Mouse (Mus musculus) hindbrain, embryonic 15.5 days (tissue): Measurements from ENCODE around the gene Zfp109. TPM values are rescaled to one million over a fixed set of nuclear protein-coding genes. Genes with fewer than 3 reads are reported as not detected.

Source experiments
- ATAC-seq: fragments of 200-750 bp; cut with Nextera tagmentation; 2 replicates; pipeline ENCODE4 v1.8.0; 2017; ENCODE audit warnings: low read depth, moderate number of reproducible peaks, moderate TSS enrichment; ENCODE audit not compliant: low FRiP score
- H3K27ac ChIP-seq: fragments of 300-500 bp; sonication (generic); replicated peaks from 2 replicates; pipeline ENCODE4 v1.5.1; 2015; ENCODE audit warnings: mild to moderate bottlenecking, inconsistent platforms
- H3K27me3 ChIP-seq: fragments of 300-500 bp; sonication (generic); 2 replicates; pipeline ENCODE4 v1.6.1; 2015; ENCODE audit warnings: control low read depth, inconsistent platforms
- H3K36me3 ChIP-seq: fragments of 300-500 bp; sonication (generic); 2 replicates; pipeline ENCODE4 v1.6.1; 2015; ENCODE audit warnings: control low read depth, inconsistent platforms
- H3K4me1 ChIP-seq: fragments of 300-500 bp; sonication (generic); replicated peaks from 2 replicates; pipeline ENCODE4 v1.6.1; 2015; ENCODE audit warnings: control low read depth, inconsistent platforms
- H3K4me2 ChIP-seq: fragments of 300-500 bp; sonication (generic); 2 replicates; pipeline ENCODE4 v1.6.1; 2015; ENCODE audit warnings: moderate library complexity, mild to moderate bottlenecking, inconsistent platforms
- H3K4me3 ChIP-seq: fragments of 300-500 bp; sonication (generic); 2 replicates; pipeline ENCODE4 v1.5.1; 2015; ENCODE audit warnings: mild to moderate bottlenecking, inconsistent platforms
- H3K9ac ChIP-seq: fragments of 300-500 bp; sonication (generic); 2 replicates; pipeline ENCODE4 v1.6.1; 2015; ENCODE audit warnings: inconsistent platforms
- H3K9me3 ChIP-seq: fragments of 300-500 bp; sonication (generic); 2 replicates; pipeline ENCODE4 v1.6.1; 2016; ENCODE audit warnings: control low read depth, inconsistent platforms
- WGBS: fragments of 180-500 bp; shearing (Covaris S2); methylation state at CpG from one replicate; pipeline ENCODE4 v1.1.7; 2015; 5-methylcytosine and 5-hydroxymethylcytosine counted together
- polyA plus RNA-seq: library from polyadenylated mRNA; unstranded; fragments of >200 nt; fragmentation: Nextera tagmentation; extraction: Ambion mirVana; gene quantifications from 2 replicates; pipeline ENCODE4 v1.2.1, GENCODE M21; 2015

Gene Zfp109
- polyA plus RNA-seq, 1 experiment from 2014 or later, result 4.5 TPM

DNA sequence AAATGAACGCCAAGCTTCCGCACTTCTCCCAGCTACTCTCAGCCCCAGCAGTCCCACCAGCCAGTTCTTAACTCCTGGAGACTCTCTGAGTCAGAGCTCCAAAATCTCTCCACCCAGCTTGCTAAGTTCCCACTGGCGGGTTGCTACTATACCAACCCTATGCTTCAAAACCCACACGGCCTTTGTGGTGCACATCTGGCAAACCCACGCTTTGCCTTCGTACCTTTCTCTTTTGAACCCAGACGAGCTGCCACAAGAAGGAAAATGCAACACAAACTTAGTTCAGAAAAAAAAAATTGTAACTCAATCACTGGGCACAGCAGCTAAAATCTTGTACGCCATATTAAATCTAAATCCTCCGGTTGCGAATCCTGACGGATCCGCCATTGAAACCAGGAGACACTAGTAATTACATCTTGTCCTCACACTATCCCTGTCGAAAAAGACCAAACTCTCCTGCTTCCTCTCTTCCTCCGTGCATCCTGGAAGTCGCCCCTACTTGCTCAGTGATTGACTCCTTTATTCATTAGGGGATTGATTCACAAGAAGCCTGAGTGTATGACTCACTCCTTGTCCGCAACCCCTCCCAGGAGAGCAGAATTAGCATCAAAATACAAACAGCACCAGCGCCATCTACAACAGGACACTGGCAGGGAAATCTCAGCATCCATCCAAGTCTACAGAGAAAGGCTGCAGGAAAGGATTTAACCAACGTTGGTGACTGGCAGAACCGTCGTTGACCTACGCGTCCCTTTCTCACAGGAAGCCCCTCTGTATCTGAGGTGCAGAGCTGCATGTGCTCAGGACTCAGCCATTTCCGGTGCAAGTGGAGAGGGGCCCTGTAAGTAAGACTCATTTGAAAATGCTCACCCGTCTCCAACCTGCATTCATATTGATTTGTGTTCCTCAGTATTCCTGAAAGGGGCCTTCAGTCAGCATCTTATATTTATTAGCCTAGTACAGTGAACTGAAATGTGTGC lies 31.1 kb upstream of the Zfp109 start:
- Histone ChIP-seq H3K4me1 (peaks cover 8% of the 10 kb centered on the region), H3K9ac (no peak overlapping the region), H3K9me3 (no peaks in the 10 kb centered on the region), H3K4me2 (no peak overlapping the region), H3K27me3 (no peaks in the 10 kb centered on the region), H3K27ac (no peak overlapping the region), H3K36me3 (peaks cover 3% of the 10 kb centered on the region; the same call in 1 of the 2 replicates), H3K4me3 (no peak overlapping the region)
- 66% methylated on average over 24 of the region's 24 CpGs for WGBS
- no peak for ATAC-seq

GRCm38 (mm10) chr7:24260000-24260312 lies 22.6 kb upstream of the Zfp109 start:
- Histone ChIP-seq H3K9me3 (no peaks in the 10 kb centered on the region), H3K4me1 (peaks cover 17% of the 10 kb centered on the region)

GRCm38 (mm10) chr7:24259306-24259999 lies 22.1 kb upstream of the Zfp109 start:
- Histone ChIP-seq H3K27me3 (no peaks in the 10 kb centered on the region), H3K27ac (no peak overlapping the region), H3K4me3 (no peak overlapping the region), H3K9me3 (no peaks in the 10 kb centered on the region), H3K36me3 (peaks cover 28% of the 10 kb centered on the region), H3K9ac (no peak overlapping the region), H3K4me1 (peaks cover 20% of the 10 kb centered on the region), H3K4me2 (no peak overlapping the region)
- ATAC-seq, result no peak
- 93% methylated on average over 13 of the region's 13 CpGs for WGBS

More at GRCm38 (mm10) chr7:24260000-24260312, 22.6 kb upstream of the Zfp109 start:
- WGBS, result 95% methylated on average over 4 of the region's 4 CpGs
- H3K4me2 ChIP-seq, result no peak overlapping the region
- no peak for ATAC-seq
- H3K27ac ChIP-seq, result no peak overlapping the region
- H3K27me3 ChIP-seq, result no peaks in the 10 kb centered on the region
- H3K4me3 ChIP-seq, result no peak overlapping the region
- H3K9ac ChIP-seq, result no peak overlapping the region
- peaks cover 28% of the 10 kb centered on the region for H3K36me3 ChIP-seq

DNA sequence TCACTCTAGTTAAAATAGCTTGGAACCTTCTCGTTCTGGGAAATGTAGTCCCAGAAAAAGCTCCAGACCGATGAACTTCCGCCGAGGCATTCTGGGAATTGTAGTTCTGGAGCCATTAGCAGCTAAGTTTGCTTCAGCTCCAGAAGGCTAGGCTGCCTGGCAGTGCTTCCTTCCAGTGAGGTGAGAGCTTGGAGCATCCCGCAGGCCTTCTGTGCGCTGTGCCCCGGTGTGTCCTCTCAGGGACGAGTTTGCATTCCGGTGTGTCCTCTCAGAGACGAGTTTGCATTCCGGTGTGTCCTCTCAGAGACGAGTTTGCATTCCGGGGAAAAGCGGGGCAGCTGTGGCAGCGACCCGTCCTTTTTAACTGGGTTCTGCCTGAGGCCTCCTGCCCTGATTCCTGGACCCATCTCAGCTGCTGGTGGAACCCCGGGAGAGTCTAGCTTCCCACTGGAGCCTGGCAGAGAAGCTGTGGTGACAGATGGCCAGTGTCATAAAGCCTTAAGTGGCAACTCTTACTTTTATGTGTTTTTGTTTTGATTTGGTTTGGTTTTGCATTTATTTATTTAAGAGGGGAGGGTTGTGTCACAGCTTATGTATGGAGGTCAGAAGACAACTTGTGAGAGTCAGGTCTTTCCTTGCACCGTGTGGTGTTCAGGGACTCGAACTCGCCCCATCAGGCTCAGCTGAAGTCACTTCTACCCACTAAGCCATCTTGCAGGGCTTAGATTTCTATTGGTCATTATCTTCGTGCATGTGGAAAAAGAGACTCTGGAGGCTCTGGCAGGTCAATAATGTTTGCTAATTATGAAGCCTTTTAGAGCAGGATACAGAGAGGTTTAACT lies 17.5 kb upstream of the Zfp109 start, which contains the start of gene Zfp108:
Gene Zfp108, plus strand, starts transcription at position 162 of the 842 bp plus-strand sequence.
- 19% methylated on average over 21 of the region's 21 CpGs for WGBS
- no peaks in the 10 kb centered on the region for H3K9me3 ChIP-seq
- H3K4me2 ChIP-seq, result peak within 1 kb of the TSS; percentile 71
- peak within 1 kb of the TSS; percentile 56 for H3K4me3 ChIP-seq
- peaks cover 25% of the 10 kb centered on the region for H3K4me1 ChIP-seq
- H3K27ac ChIP-seq, result peak within 1 kb of the TSS; percentile 62
- peaks cover 3% of the 10 kb centered on the region for H3K36me3 ChIP-seq
- H3K27me3 ChIP-seq, result no peaks in the 10 kb centered on the region
- ATAC-seq, result peak; percentile 90
- peak within 1 kb of the TSS; percentile 62 for H3K9ac ChIP-seq

- Histone ChIP-seq H3K4me3 (peak overlapping the region; percentile 56), H3K9ac (no peak overlapping the region), H3K4me2 (peak overlapping the region; percentile 71), H3K4me1 (peaks cover 25% of the 10 kb centered on the region), H3K27ac (0 out of 2 replicates have a peak overlapping the region, but pooled peaks have one; percentile 24), H3K36me3 (no peaks in the 10 kb centered on the region), H3K9me3 (no peaks in the 10 kb centered on the region), H3K27me3 (no peaks in the 10 kb centered on the region)
- peak; percentile 78 for ATAC-seq
- WGBS, result 66% methylated on average over 9 of the region's 9 CpGs
Measured at GRCm38 (mm10) chr7:24253779-24254615, 16.6 kb upstream of the Zfp109 start.

DNA sequence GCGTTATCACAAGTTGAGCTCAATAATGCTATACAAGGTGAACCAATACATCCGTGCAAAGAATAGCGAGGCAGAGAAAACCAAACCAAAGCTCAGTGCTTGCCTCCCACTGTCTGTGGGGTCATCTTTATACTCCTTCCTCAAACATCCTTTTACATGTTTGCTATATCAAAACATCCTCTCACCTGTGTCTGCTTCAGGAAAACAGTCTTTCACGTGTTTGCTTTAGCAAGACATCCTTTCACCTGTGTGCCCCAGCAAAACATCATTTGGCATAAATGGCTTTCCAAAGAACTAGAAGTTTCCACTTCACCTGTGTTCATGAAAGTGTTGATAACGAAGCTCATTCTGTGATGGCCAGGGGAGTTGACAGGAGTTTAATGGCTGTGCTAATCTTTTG lies 26.0 kb downstream of the Zfp109 start, which contains the start of gene Zfp111:
Gene Zfp111, minus strand, starts transcription at position 101 of the 400 bp plus-strand sequence.
- Histone ChIP-seq H3K9ac (no peak within 1 kb of the TSS), H3K36me3 (no peaks in the 10 kb centered on the region), H3K9me3 (no peaks in the 10 kb centered on the region), H3K4me2 (no peak within 1 kb of the TSS), H3K4me3 (no peak within 1 kb of the TSS), H3K4me1 (peaks cover 11% of the 10 kb centered on the region), H3K27ac (no peak within 1 kb of the TSS), H3K27me3 (no peaks in the 10 kb centered on the region)
- no peak for ATAC-seq
- 80% methylated on average over 5 of the region's 5 CpGs for WGBS

GRCm38 (mm10) chr7:24210296-24210695 lies 27.1 kb downstream of the Zfp109 start:
- peaks cover 11% of the 10 kb centered on the region for H3K4me1 ChIP-seq
- no peak overlapping the region for H3K9ac ChIP-seq
- H3K27me3 ChIP-seq, result no peaks in the 10 kb centered on the region
- ATAC-seq, result no peak
- WGBS, result 84% methylated on average over 2 of the region's 2 CpGs
- no peak overlapping the region for H3K4me2 ChIP-seq
- no peak overlapping the region for H3K4me3 ChIP-seq
- H3K9me3 ChIP-seq, result no peaks in the 10 kb centered on the region
- H3K36me3 ChIP-seq, result peaks cover 5% of the 10 kb centered on the region; the same call in 1 of the 2 replicates
- H3K27ac ChIP-seq, result no peak overlapping the region

DNA sequence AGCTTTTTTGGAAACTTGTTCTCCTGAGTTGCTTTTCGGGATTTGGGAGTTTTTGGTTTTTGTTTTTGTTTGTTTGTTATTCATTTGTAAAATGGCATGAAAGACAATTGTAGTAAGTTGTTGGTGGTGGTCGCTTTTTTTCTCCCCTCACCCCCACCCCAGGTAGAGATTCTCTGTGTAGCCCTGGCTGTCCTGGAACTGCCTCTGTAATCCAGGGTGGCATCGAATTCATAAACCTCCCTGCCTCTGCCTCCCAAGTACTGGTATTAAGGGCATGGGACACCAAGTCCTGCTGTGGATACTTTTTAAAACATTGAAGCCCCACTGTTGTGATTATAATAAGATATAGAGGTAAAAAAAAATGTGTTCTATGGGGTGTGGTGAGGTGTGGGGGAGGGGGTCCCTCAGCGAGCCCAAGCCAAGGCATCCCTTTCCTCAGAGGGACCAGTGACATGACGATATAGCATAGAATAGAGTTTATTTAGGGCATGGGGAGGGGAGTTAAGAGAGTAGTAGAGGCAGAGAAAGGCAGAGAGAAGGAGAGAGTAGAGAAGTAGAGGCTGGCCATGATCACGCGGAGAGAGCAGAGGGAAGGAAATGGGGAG lies 29.0 kb downstream of the Zfp109 start:
- peak overlapping the region; percentile 81 for H3K4me2 ChIP-seq
- peaks cover 17% of the 10 kb centered on the region for H3K36me3 ChIP-seq
- no peak overlapping the region for H3K9ac ChIP-seq
- no peaks in the 10 kb centered on the region for H3K9me3 ChIP-seq
- no peaks in the 10 kb centered on the region for H3K27me3 ChIP-seq
- WGBS, result 60% methylated on average over 7 of the region's 7 CpGs
- peaks cover 11% of the 10 kb centered on the region for H3K4me1 ChIP-seq
- peak; percentile 71 for ATAC-seq
- H3K4me3 ChIP-seq, result peak overlapping the region; percentile 72
- H3K27ac ChIP-seq, result no peak overlapping the region

GRCm38 (mm10) chr7:24207488-24208261 lies 29.7 kb downstream of the Zfp109 start:
- Histone ChIP-seq H3K4me1 (peaks cover 11% of the 10 kb centered on the region), H3K4me3 (peak overlapping the region; percentile 72), H3K27ac (peak overlapping the region; percentile 73), H3K4me2 (peak overlapping the region; percentile 81), H3K9me3 (no peaks in the 10 kb centered on the region), H3K36me3 (peaks cover 22% of the 10 kb centered on the region), H3K27me3 (no peaks in the 10 kb centered on the region), H3K9ac (peak overlapping the region; percentile 71)
- peak; percentile 88 for ATAC-seq
- 10% methylated on average over 24 of the region's 24 CpGs for WGBS

- Histone ChIP-seq H3K4me2 (no peak overlapping the region), H3K27me3 (no peaks in the 10 kb centered on the region), H3K4me1 (no peaks in the 10 kb centered on the region), H3K9ac (no peak overlapping the region), H3K4me3 (no peak overlapping the region), H3K27ac (no peak overlapping the region), H3K36me3 (peaks cover 67% of the 10 kb centered on the region), H3K9me3 (no peaks in the 10 kb centered on the region)
- 97% methylated on average over 4 of the region's 4 CpGs for WGBS
- no peak for ATAC-seq
Measured at GRCm38 (mm10) chr7:24196961-24197360, 40.4 kb downstream of the Zfp109 start.
